Mouse (Mus musculus): ENCODE data around the gene Ezr. TPM values are rescaled to one million over a fixed set of nuclear protein-coding genes. Genes with fewer than 3 reads are reported as not detected.

Ezr gene
- polyA plus RNA-seq, 1 experiment: 368 TPM

DNA sequence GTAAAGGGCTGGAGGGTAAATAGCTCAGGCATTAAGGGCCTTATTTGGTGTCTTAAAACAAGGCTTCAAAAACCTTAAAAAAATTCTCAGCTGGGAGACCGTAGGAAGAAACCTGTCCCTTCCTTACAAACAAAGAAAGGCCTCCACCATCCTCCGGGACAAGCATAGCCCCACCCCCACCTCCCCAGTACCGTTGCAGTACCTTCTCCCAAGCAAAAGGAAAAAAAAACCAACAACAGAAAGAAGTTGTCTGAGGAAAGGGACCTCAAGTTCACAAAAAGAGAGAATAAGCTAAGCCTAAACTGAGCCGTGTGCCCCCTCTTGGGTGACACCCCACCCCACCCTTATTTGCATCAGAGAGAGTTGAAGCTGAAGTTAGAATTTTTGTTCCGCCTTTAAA, 6.0 kb downstream of the Ezr start:
- peak overlapping the region; percentile 42; the same call in 1 of the 2 replicates for H3K4me3 ChIP-seq (ENCODE audit: low read depth, low read length)
- peaks cover 51% of the 10 kb centered on the region for H3K36me3 ChIP-seq (ENCODE audit: control insufficient read depth, insufficient read depth, low read length)
- H3K4me1 ChIP-seq (ENCODE audit: control insufficient read depth, insufficient read depth, insufficient read length, low read length): peaks cover 28% of the 10 kb centered on the region
- H3K27me3 ChIP-seq (ENCODE audit: control insufficient read depth, insufficient read depth, low read length): no peaks in the 10 kb centered on the region
- WGBS: 48% methylated on average over 5 of the region's 5 CpGs
- H3K27ac ChIP-seq (ENCODE audit: insufficient read depth, low read depth, low read length): peak overlapping the region; percentile 73
- TF ChIP-seq CTCF (IDR thresholded peaks at IDR 0.05; ENCODE audit: extremely low read depth, insufficient read length, insufficient replicate concordance, low read depth, low read length) (no peak), POLR2A (IDR thresholded peaks at IDR 0.05; ENCODE audit: low read depth, low read length) (no peak)

DNA sequence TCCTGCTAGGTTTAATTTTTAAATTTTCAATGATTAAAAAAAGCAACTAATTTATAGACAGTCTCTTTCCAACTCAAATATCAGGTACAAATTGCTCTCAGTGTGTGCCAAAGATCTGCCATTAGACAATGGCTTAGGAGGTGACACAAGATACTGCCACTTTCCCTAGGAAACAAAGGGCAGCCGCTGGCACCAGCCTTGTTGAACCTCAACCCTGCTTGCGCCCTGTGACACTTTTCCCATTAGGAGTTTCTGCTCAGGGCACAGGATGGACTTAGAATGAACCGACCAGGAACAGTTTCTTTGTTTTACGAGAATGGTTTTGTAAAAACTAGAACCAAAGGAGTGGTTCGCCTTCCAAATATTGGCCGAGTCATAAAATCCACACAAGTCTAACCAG, 6.5 kb downstream of the Ezr start:
- Histone ChIP-seq H3K27me3 (ENCODE audit: control insufficient read depth, insufficient read depth, low read length) (no peaks in the 10 kb centered on the region), H3K4me3 (ENCODE audit: low read depth, low read length) (peak overlapping the region; percentile 19; the same call in 1 of the 2 replicates), H3K36me3 (ENCODE audit: control insufficient read depth, insufficient read depth, low read length) (peaks cover 54% of the 10 kb centered on the region), H3K27ac (ENCODE audit: insufficient read depth, low read depth, low read length) (peak overlapping the region; percentile 73), H3K4me1 (ENCODE audit: control insufficient read depth, insufficient read depth, insufficient read length, low read length) (peaks cover 32% of the 10 kb centered on the region)
- WGBS: 32% methylated on average over 6 of the region's 6 CpGs
- TF ChIP-seq CTCF (IDR thresholded peaks at IDR 0.05; ENCODE audit: extremely low read depth, insufficient read length, insufficient replicate concordance, low read depth, low read length) (no peak), POLR2A (IDR thresholded peaks at IDR 0.05; ENCODE audit: low read depth, low read length) (no peak)

DNA sequence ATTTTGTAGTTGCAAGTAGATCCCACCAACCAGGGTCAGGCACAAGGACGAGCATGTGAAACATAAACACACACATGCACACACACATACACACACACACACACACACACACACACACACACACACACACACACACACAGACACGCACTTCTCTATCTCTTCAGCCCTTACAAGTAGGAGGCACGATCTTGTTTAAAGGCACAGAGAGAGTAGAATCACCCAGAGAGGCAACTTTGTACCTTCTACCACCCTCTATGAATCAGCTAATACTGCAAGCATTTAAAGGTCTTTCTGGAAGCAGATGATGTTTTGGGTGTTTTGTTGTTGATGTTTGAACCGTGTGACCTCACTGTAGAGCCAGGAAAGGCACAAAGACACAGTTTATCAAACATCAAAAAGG, 6.9 kb downstream of the Ezr start:
- no peak overlapping the region for H3K27ac ChIP-seq (ENCODE audit: insufficient read depth, low read depth, low read length)

DNA sequence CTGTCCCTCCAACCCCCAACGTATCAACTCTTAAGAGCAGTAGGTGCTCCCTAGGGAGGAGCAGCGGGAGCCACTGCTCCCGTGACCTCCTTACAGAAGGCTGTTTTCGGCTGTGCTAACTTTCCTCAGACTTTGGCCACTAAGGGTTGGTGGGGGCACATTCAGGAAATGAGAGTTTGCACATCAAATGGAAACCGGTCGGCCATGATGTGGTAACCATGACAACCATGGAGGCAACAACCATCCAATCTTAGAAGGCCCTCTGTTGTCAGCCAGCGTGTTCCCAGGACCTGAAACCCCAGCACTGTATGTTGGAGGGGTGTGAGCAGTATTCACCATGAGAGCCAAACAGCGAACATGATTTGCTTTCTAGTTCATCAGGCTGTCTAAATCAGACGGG, 7.4 kb downstream of the Ezr start:
- H3K27ac ChIP-seq (ENCODE audit: insufficient read depth, low read depth, low read length): 0 out of 2 replicates have a peak overlapping the region, but pooled peaks have one; percentile 12
- 79% methylated on average over 9 of the region's 9 CpGs for WGBS
- TF ChIP-seq POLR2A (IDR thresholded peaks at IDR 0.05; ENCODE audit: low read depth, low read length) (no peak), CTCF (IDR thresholded peaks at IDR 0.05; ENCODE audit: extremely low read depth, insufficient read length, insufficient replicate concordance, low read depth, low read length) (no peak)
- peak overlapping the region; percentile 12; the same call in 1 of the 2 replicates for H3K4me3 ChIP-seq (ENCODE audit: low read depth, low read length)
- peaks cover 33% of the 10 kb centered on the region for H3K4me1 ChIP-seq (ENCODE audit: control insufficient read depth, insufficient read depth, insufficient read length, low read length)
- no peaks in the 10 kb centered on the region for H3K27me3 ChIP-seq (ENCODE audit: control insufficient read depth, insufficient read depth, low read length)
- H3K36me3 ChIP-seq (ENCODE audit: control insufficient read depth, insufficient read depth, low read length): peaks cover 50% of the 10 kb centered on the region

More for the DNA sequence above, 6.9 kb downstream of the Ezr start:
- Histone ChIP-seq H3K36me3 (ENCODE audit: control insufficient read depth, insufficient read depth, low read length) (peaks cover 53% of the 10 kb centered on the region), H3K4me1 (ENCODE audit: control insufficient read depth, insufficient read depth, insufficient read length, low read length) (peaks cover 33% of the 10 kb centered on the region), H3K27me3 (ENCODE audit: control insufficient read depth, insufficient read depth, low read length) (no peaks in the 10 kb centered on the region), H3K4me3 (ENCODE audit: low read depth, low read length) (no peak overlapping the region)
- 50% methylated on average over 4 of the region's 4 CpGs for WGBS
- no peak for TF ChIP-seq CTCF (IDR thresholded peaks at IDR 0.05; ENCODE audit: extremely low read depth, insufficient read length, insufficient replicate concordance, low read depth, low read length)
- TF ChIP-seq POLR2A (IDR thresholded peaks at IDR 0.05; ENCODE audit: low read depth, low read length): no peak

DNA sequence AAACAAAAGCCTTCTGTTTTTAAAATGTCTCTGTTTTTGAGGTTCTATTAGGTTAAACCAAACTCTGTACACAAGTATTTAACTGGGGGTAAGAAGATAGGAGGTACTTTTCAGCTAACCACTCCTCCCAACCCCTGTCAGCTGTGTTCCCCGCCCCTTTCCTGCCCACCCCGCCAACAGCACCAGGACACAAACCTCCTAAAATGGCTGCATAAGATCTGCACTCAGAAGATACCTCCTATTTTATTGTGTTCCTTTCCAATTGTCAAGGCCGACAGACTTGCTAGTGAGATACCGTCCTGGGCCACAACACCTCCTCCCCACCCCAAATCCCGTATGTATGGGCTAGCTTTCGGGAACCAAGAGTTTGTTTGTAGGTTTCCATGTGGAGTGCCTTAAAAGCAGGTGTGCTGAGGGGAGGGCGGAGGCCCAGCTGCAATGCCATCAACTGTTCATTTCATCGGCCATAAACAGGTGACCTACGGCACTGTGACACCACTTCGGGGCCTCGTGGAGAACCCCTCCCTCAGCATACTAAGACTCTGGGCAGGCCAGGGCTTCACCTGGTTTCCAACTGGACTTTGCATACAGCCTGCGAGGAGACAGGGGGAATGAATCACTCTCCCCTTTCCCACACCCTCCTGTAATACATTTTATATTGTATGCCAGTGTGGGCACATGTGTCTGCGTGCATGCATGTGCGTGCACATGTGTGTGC, 9.2 kb downstream of the Ezr start:
- Histone ChIP-seq H3K36me3 (ENCODE audit: control insufficient read depth, insufficient read depth, low read length) (peaks cover 47% of the 10 kb centered on the region), H3K27ac (ENCODE audit: insufficient read depth, low read depth, low read length) (peak overlapping the region; percentile 14; the same call in 1 of the 2 replicates), H3K4me1 (ENCODE audit: control insufficient read depth, insufficient read depth, insufficient read length, low read length) (peaks cover 45% of the 10 kb centered on the region), H3K27me3 (ENCODE audit: control insufficient read depth, insufficient read depth, low read length) (no peaks in the 10 kb centered on the region), H3K4me3 (ENCODE audit: low read depth, low read length) (peak overlapping the region; percentile 20; the same call in 1 of the 2 replicates)
- TF ChIP-seq CTCF (IDR thresholded peaks at IDR 0.05; ENCODE audit: extremely low read depth, insufficient read length, insufficient replicate concordance, low read depth, low read length): no peak
- no peak for TF ChIP-seq POLR2A (IDR thresholded peaks at IDR 0.05; ENCODE audit: low read depth, low read length)
- WGBS: 29% methylated on average over 14 of the region's 14 CpGs

DNA sequence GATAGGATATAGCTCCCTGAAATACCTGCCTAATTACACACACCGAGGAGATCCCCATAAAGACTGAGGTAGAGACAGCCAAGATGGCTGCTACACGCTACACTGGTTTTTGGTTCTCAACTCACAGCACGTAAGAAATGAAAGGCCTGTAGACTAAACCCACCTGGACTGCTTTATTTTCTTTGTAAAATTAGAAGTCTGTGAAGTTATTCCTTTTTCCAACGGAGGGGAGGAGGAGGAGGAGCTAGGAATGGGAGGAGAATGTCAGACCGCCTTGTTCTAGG, 10.2 kb downstream of the Ezr start:
- Histone ChIP-seq H3K4me3 (ENCODE audit: low read depth, low read length) (no peak overlapping the region), H3K4me1 (ENCODE audit: control insufficient read depth, insufficient read depth, insufficient read length, low read length) (peaks cover 47% of the 10 kb centered on the region), H3K27me3 (ENCODE audit: control insufficient read depth, insufficient read depth, low read length) (no peaks in the 10 kb centered on the region), H3K27ac (ENCODE audit: insufficient read depth, low read depth, low read length) (0 out of 2 replicates have a peak overlapping the region, but pooled peaks have one; percentile 0), H3K36me3 (ENCODE audit: control insufficient read depth, insufficient read depth, low read length) (peaks cover 43% of the 10 kb centered on the region)
- TF ChIP-seq CTCF (IDR thresholded peaks at IDR 0.05; ENCODE audit: extremely low read depth, insufficient read length, insufficient replicate concordance, low read depth, low read length): no peak
- WGBS: 51% methylated on average over 5 of the region's 5 CpGs

DNA sequence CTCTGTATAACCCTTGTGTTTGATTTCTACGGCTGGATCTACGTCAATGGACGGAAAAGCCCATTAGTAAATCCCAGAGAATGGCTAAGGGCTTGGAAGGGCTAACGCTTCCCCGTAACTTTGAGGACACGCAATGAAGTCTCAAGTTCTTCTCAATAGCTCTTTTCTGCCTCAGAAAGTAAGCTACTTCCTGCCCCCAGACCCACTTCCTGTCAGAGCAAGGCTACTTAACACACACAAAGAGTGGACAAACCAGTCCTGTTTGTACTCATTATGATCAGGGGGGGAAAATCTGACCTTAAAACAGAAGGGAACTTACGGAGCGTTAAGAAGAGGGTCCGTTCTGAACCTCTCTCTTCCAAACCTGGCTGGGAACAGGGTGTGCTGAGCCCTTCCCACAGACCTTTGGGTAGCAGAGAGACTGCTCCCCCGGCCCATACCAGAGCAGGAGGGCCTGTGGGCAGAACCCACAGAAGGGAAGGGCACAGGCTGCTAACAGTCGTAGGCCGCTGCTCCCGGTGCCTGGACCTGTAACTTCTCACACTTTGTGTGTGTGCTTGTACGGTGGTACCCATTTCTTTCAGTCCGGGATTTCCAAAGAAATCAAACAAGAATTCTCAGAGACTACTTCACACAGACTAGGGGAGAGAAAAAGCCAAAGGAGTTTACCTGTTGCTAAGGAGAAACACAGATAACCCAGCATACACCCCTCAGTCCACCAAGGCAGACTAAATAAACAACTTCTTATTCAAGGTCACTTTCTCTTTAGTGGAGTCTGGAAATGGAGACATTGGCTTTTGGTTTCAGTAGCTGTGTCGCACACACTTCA, 10.7 kb downstream of the Ezr start:
- TF ChIP-seq POLR2A (IDR thresholded peaks at IDR 0.05; ENCODE audit: low read depth, low read length) (no peak), CTCF (IDR thresholded peaks at IDR 0.05; ENCODE audit: extremely low read depth, insufficient read length, insufficient replicate concordance, low read depth, low read length) (no peak)
- peak overlapping the region; percentile 3; the same call in 1 of the 2 replicates for H3K4me3 ChIP-seq (ENCODE audit: low read depth, low read length)
- 71% methylated on average over 16 of the region's 16 CpGs for WGBS
- H3K27me3 ChIP-seq (ENCODE audit: control insufficient read depth, insufficient read depth, low read length): no peaks in the 10 kb centered on the region
- peaks cover 39% of the 10 kb centered on the region for H3K36me3 ChIP-seq (ENCODE audit: control insufficient read depth, insufficient read depth, low read length)
- peak overlapping the region; percentile 32 for H3K27ac ChIP-seq (ENCODE audit: insufficient read depth, low read depth, low read length)
- H3K4me1 ChIP-seq (ENCODE audit: control insufficient read depth, insufficient read depth, insufficient read length, low read length): peaks cover 45% of the 10 kb centered on the region
